Mouse (Mus musculus): ENCODE measurements around the gene Tubb4b. TPM values are rescaled to one million over a fixed set of nuclear protein-coding genes. Genes with fewer than 3 reads are reported as not detected.
A peak's percentile ranks its signal among the peaks of the same experiment; 100 is the strongest.

Tubb4b gene
- polyA plus RNA-seq, 1 experiment from 2014 or later, result 392 TPM

DNA sequence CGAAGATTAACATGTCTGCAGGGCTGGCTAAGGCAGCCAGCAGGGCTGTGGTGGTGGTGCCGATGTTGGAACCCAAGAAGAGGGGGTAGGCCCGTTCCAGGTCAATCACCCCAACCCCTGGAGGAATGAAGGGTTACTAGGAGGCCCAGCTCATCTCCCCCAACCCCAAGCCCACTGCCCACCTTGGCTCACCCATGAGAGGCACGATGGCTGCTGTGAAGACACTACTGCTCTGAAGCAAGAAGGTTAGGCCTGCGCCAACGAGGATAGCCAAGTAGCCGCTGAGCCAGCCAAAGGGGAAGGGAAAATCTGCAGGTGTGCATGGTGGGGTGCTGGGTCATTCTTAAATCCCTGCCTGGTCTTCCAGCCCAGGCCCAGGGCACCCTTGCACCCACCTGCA is 6.1 kb upstream of the Tubb4b start:
- Histone ChIP-seq H3K4me2 (replicated peaks) (no peak overlapping the region), H3K9ac (replicated peaks) (no peak overlapping the region), H3K36me3 (no peaks in the 10 kb centered on the region), H3K27ac (no peak overlapping the region), H3K9me3 (no peaks in the 10 kb centered on the region), H3K4me1 (replicated peaks) (peaks cover 9% of the 10 kb centered on the region), H3K27me3 (peaks cover 6% of the 10 kb centered on the region; the same call in 1 of the 2 replicates), H3K4me3 (replicated peaks) (no peak overlapping the region)
- no peak for ATAC-seq
- 90% methylated on average over 7 of the region's 7 CpGs for WGBS

DNA sequence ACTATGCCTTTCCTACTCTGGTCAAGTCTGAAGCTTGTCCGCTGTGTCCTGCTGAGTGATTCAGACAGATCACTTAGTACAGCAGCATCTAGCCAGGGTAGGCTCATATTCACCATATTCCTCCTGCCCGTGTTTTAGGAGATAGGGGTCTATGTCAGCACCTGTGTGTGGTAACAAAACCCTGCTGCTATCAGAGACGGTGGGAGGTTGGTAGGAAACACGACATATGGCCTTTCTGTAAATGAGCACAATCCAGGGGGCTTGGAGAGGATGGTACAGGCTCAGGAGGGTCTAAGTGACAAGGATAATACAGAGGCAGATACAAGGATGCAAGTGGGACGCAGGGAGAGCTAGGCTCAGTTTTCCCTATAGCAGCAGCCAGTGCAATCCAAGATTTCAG is 5.1 kb upstream of the Tubb4b start:
- peaks cover 6% of the 10 kb centered on the region; the same call in 1 of the 2 replicates for H3K27me3 ChIP-seq
- H3K4me3 ChIP-seq (replicated peaks), result no peak overlapping the region
- no peak overlapping the region for H3K9ac ChIP-seq (replicated peaks)
- no peaks in the 10 kb centered on the region for H3K36me3 ChIP-seq
- WGBS, result 86% methylated on average over 5 of the region's 5 CpGs
- no peaks in the 10 kb centered on the region for H3K9me3 ChIP-seq
- no peak overlapping the region for H3K27ac ChIP-seq
- peaks cover 12% of the 10 kb centered on the region for H3K4me1 ChIP-seq (replicated peaks)
- ATAC-seq, result no peak
- no peak overlapping the region for H3K4me2 ChIP-seq (replicated peaks)

DNA sequence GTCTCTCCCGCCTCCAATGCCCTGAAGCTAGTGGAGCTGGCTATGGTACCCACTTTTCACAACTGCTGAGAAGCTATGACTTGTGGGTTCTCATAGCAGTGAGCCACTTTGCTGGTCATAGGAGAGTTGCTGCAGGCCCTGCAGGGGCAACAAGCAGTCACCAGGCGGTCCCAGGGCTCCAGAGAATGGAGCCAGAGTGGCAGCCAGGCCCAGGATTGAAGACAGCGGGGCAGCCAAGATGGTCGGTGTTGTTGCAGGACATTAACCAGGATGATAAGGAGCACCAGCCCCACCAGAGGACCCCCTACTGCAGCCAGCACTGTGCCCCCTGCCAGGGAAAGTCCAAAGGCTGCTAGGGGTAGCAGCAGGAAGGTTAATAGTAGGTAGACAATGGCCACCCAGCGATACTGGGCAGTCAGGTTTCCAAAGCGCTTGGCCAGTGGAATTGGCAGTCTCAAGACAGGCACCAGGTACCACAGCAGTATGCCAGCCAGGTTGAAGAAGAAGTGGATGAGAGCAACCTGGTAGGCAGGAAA is 4.6 kb upstream of the Tubb4b start:
- H3K9ac ChIP-seq (replicated peaks), result no peak overlapping the region
- H3K4me1 ChIP-seq (replicated peaks), result peaks cover 12% of the 10 kb centered on the region
- H3K4me2 ChIP-seq (replicated peaks), result 0 out of 2 replicates have a peak overlapping the region, but pooled peaks have one; percentile 33
- no peak for ATAC-seq
- no peaks in the 10 kb centered on the region for H3K36me3 ChIP-seq
- no peak overlapping the region for H3K4me3 ChIP-seq (replicated peaks)
- no peaks in the 10 kb centered on the region for H3K9me3 ChIP-seq
- peaks cover 6% of the 10 kb centered on the region; the same call in 1 of the 2 replicates for H3K27me3 ChIP-seq
- 74% methylated on average over 6 of the region's 6 CpGs for WGBS
- H3K27ac ChIP-seq, result no peak overlapping the region

DNA sequence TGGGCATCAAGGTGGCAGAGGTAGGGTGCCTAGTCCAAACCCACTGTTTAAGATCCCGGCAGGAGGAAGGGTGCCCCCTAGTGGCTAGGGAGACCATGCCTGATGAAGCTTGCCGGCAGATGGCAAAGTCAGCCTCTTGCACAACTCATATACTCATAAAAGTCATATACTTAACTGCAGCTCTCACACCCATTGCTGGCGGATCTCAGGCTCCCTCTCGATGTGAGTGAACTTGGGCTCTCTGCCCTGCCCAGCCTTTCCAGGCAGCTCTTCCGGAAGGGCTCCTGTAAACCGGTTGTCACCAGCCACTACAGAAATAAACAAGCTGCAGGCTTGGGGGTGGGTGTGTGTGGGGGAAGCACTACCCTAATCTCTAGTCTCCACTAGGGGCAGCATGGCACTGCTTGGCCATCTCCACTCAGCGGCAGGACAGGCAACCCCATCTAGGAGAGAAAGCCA is 4.0 kb upstream of the Tubb4b start:
- Histone ChIP-seq H3K36me3 (no peaks in the 10 kb centered on the region), H3K27me3 (peaks cover 5% of the 10 kb centered on the region; the same call in 1 of the 2 replicates), H3K4me2 (replicated peaks) (peak overlapping the region; percentile 33), H3K27ac (peak overlapping the region; percentile 49), H3K9me3 (no peaks in the 10 kb centered on the region), H3K4me3 (replicated peaks) (0 out of 2 replicates have a peak overlapping the region, but pooled peaks have one; percentile 2), H3K4me1 (replicated peaks) (peaks cover 16% of the 10 kb centered on the region), H3K9ac (replicated peaks) (no peak overlapping the region)
- ATAC-seq, result no peak
- under 1% methylated on average over 7 of the region's 7 CpGs for WGBS

DNA sequence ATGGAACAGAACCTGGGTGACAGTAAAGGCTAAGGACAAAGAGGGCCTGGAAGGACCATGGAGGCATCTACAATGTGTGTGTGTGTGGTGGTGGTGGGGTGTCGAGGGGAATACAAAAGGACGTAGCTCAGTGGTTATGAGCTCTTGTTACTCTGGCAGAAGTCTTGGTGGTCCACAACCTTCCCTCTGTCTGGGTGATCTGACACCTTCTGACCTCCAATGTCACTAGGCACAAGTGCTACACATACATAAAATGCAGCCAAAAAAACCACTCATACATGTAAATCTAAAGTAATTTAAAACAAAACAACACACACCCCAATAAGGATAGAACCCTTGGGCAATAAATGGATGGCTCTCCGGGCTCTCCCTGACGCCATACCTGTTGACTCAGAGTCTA is 2.9 kb upstream of the Tubb4b start:
- Histone ChIP-seq H3K36me3 (no peaks in the 10 kb centered on the region), H3K4me1 (replicated peaks) (peaks cover 23% of the 10 kb centered on the region), H3K27me3 (no peaks in the 10 kb centered on the region), H3K9me3 (no peaks in the 10 kb centered on the region), H3K27ac (no peak overlapping the region), H3K9ac (replicated peaks) (no peak overlapping the region), H3K4me2 (replicated peaks) (no peak overlapping the region), H3K4me3 (replicated peaks) (no peak overlapping the region)
- WGBS, result 93% methylated on average over 4 of the region's 4 CpGs
- no peak for ATAC-seq

DNA sequence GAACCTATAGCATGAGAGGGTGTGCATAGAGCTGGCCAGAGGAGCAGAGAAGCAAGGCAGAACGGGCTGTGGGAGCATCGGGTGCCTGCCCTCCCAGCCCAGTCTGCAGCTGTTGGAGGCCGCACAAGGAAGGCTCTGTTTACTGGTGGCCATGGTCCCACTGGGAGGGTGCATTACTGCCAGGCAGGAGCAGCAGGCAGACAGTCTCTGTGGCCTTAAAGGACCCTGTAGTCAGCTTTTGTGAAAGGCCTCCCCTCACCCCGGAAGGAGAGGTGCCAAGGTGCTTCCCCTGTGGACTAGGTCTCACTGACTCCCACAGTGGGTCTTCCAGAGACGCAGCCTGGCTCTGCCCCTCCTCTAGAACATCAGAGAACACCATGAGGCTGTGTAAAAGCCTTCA is 2.4 kb upstream of the Tubb4b start:
- no peak overlapping the region for H3K9ac ChIP-seq (replicated peaks)
- H3K27ac ChIP-seq, result no peak overlapping the region
- no peak overlapping the region for H3K4me2 ChIP-seq (replicated peaks)
- H3K9me3 ChIP-seq, result no peaks in the 10 kb centered on the region
- 78% methylated on average over 5 of the region's 5 CpGs for WGBS
- ATAC-seq, result no peak
- H3K4me3 ChIP-seq (replicated peaks), result no peak overlapping the region
- H3K4me1 ChIP-seq (replicated peaks), result peaks cover 23% of the 10 kb centered on the region
- no peaks in the 10 kb centered on the region for H3K27me3 ChIP-seq
- H3K36me3 ChIP-seq, result peaks cover 5% of the 10 kb centered on the region

DNA sequence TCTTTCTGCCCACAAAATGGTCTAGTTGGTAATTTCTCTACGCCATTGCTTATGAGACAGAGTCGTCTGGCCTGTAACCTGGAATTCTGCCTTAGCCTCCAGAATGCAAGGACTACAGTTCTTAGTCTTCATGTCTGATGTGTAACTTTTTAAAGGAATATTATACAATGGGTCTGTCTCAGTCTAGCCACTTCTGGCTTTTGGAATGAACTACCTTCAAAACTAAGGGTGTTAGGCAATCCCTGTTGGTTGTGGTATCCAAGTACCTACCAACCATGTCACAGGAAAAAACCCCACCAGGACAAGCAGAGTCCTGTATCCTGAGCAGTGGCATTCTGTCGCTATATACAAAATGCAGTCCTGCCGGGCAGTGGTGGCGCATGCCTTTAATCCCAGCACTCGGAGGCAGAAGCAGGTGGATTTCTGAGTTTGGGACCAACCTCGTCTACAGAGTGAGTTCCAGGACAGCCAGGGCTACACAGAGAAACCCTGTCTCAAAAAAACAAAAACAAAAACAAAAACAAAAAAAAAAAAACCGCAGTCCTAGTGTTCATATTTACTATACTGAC is 1.4 kb upstream of the Tubb4b start:
- Histone ChIP-seq H3K4me3 (replicated peaks) (peak overlapping the region; percentile 48; the same call in 1 of the 2 replicates), H3K27ac (peak overlapping the region; percentile 96), H3K9me3 (no peaks in the 10 kb centered on the region), H3K36me3 (peaks cover 13% of the 10 kb centered on the region), H3K9ac (replicated peaks) (peak overlapping the region; percentile 72; the same call in 1 of the 2 replicates), H3K4me1 (replicated peaks) (peaks cover 26% of the 10 kb centered on the region), H3K4me2 (replicated peaks) (peak overlapping the region; percentile 55), H3K27me3 (no peaks in the 10 kb centered on the region)
- 73% methylated on average over 8 of the region's 8 CpGs for WGBS
- no peak for ATAC-seq

DNA sequence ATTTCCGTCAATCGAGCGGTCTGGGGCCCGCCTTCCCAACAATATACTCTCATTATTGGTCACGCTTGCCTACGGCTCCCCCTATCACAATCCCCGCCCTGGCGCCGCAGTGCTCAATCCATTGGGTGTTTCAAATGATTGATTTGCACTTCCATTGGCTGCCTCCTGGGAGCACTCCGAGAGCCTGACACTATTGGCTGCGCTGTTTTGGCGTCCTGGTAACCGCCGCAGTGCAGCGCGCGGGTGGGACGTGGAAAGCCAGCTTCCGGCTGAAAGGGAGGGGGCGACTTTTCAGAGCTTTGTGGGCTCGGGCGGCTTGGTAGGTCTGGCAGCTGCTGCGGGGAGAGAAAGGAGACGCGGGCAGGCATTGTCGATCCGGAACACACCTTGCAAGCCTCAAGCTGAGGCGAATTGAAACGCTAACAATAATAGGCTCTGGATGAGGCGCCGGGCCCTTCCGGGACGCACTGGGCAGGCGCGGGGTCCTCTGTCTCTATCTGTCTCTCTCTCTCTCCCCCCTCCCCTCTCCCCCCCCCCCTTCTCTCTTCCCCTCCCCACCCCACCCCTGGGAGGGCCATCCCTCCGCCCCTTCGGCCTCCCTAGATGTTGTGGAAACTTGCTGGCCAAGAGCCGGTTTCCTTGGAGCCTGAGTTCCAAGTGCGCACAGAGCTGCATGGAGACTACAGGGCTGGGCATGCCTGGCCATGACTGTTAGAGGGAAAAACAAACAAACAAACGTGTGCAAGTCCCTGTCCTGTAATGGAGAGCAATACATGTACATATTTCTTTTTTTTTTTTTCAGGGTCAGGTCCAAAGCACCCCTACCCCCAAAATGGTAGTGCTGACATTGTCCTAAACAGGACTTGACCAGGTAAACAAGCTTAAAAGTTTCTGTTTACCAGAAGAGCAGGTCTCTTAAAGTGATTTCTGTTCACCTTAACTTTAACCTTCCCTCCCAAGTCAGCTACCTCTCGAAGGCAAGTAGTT is 557 bp upstream of the Tubb4b start:
- WGBS, result 2% methylated on average over 41 of the region's 41 CpGs
- peak overlapping the region; percentile 72 for H3K9ac ChIP-seq (replicated peaks)

DNA sequence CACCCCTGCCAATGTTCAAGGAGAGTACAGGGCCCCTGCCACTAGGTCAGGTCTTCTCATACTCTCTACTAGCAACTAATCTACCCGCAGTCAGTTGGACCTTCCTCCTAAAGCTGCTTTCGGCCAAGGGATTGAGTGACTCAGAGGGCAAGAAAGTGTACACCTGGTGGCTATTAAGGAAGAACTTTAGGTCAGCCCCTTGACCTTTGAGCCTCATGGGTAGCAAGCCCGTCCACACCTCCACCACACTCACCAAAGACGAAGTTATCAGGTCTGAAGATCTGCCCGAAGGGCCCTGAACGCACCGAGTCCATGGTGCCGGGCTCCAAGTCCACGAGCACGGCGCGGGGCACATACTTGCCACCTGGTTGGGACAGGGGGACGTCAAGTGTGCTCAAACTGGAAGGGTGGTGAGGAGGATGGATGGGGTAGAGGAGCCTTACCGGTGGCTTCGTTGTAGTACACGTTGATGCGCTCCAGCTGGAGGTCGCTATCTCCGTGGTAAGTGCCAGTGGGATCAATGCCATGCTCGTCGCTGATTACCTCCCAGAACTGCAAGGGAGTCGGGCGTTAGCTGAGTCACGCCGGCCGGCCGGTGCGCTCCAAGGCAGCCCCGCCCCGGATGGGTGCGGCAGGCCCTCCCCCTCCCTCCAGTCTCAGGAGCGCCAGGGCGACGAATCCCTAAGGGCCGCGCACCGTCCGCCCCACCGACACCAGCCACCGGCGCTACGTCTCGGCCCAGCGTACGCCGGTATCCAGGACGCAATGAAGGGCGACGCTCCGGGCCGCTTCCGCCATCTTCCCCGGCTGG is 616 bp downstream of the Tubb4b start:
- no peaks in the 10 kb centered on the region for H3K9me3 ChIP-seq
- no peak; the same call in 1 of the 2 replicates for ATAC-seq

More for the DNA sequence above, 557 bp upstream of the Tubb4b start:
- Histone ChIP-seq H3K36me3 (peaks cover 13% of the 10 kb centered on the region), H3K9me3 (no peaks in the 10 kb centered on the region), H3K27ac (peak overlapping the region; percentile 96), H3K27me3 (no peaks in the 10 kb centered on the region), H3K4me3 (replicated peaks) (peak overlapping the region; percentile 48), H3K4me1 (replicated peaks) (peaks cover 26% of the 10 kb centered on the region), H3K4me2 (replicated peaks) (peak overlapping the region; percentile 55)
- ATAC-seq, result peak; percentile 98

DNA sequence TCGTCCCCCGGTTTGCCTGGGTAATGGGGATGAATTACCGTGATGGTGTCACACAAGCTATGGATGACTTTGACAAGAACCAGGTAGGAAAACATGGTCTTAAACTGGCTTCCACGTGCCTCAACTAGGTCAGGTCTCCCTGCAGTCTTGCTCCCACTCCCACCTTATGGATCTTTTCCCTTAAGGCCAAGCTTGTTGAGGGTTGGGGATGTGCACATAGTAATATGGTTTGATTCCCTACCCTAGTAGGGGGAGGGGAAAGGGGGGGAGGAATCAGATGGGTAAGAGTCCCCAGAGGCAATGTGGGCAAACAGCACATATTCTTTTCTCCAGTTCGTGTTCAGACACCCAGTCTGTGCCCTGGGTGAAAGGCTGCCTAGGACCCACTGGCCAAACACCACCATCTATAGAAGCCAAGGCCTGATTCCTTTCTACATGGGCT is 3.1 kb downstream of the Tubb4b start:
- Histone ChIP-seq H3K4me2 (replicated peaks) (no peak overlapping the region), H3K36me3 (peaks cover 13% of the 10 kb centered on the region), H3K27me3 (no peaks in the 10 kb centered on the region), H3K27ac (no peak overlapping the region), H3K9ac (replicated peaks) (no peak overlapping the region), H3K9me3 (no peaks in the 10 kb centered on the region), H3K4me3 (replicated peaks) (no peak overlapping the region), H3K4me1 (replicated peaks) (peaks cover 19% of the 10 kb centered on the region)
- 72% methylated on average over 5 of the region's 5 CpGs for WGBS
- ATAC-seq, result no peak

More for the DNA sequence above, 616 bp downstream of the Tubb4b start:
- peak overlapping the region; percentile 94 for H3K9ac ChIP-seq (replicated peaks)
- peak overlapping the region; percentile 89 for H3K4me3 ChIP-seq (replicated peaks)
- no peaks in the 10 kb centered on the region for H3K27me3 ChIP-seq
- H3K36me3 ChIP-seq, result peaks cover 13% of the 10 kb centered on the region
- H3K4me2 ChIP-seq (replicated peaks), result peak overlapping the region; percentile 98
- 3% methylated on average over 47 of the region's 53 CpGs for WGBS
- H3K4me1 ChIP-seq (replicated peaks), result peaks cover 24% of the 10 kb centered on the region
- peak overlapping the region; percentile 90 for H3K27ac ChIP-seq

DNA sequence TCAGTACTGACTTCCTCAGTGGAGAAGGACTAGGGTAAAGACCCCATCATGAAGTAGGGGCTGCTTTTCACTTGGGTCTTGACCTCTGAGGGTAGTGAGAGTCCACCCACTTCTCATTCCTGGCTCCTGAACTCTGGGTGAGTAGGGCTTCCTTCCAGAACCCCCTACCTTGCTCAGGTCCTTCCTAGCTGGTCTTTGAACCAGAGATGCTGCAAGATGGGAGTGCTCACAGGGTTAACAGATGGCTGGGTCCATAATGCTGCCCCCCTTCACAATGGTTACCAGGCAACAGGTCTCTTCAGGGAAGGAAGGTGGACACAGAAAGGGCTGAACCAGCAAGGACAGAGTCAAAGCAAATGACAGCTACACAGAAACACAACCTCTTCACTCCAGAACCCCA is 6.1 kb downstream of the Tubb4b start, which contains the start of gene Fam166a:
Gene Fam166a, plus strand, starts transcription at position 301 of the 400 bp plus-strand sequence.
- no peaks in the 10 kb centered on the region for H3K9me3 ChIP-seq
- H3K9ac ChIP-seq (replicated peaks), result no peak within 1 kb of the TSS
- no peak within 1 kb of the TSS for H3K4me2 ChIP-seq (replicated peaks)
- no peaks in the 10 kb centered on the region for H3K27me3 ChIP-seq
- H3K4me1 ChIP-seq (replicated peaks), result peaks cover 10% of the 10 kb centered on the region
- H3K4me3 ChIP-seq (replicated peaks), result no peak within 1 kb of the TSS
- no peak within 1 kb of the TSS for H3K27ac ChIP-seq
- no peak for ATAC-seq
- peaks cover 13% of the 10 kb centered on the region for H3K36me3 ChIP-seq

Data from midbrain, embryonic 13.5 days (tissue).